Mouse (Mus musculus) bone marrow macrophage, adult 2 months (primary cell): ENCODE measurements around the gene Spsb1.

Experiments
- CTCF ChIP-seq: IDR thresholded peaks from 2 replicates; pipeline ENCODE4 v1.5.1; 2012; ENCODE audit warnings: low read depth, mild to moderate bottlenecking, low read length, moderate library complexity
- POLR2A ChIP-seq: IDR thresholded peaks from 2 replicates; pipeline ENCODE4 v1.6.1; 2012; ENCODE audit warnings: mild to moderate bottlenecking, low read depth, low read length, borderline replicate concordance

GRCm38 (mm10) chr4:149954893-149955439, at the start of gene Spsb1:
- TF ChIP-seq CTCF, result no peak
- TF ChIP-seq POLR2A, result peak; percentile 83; the same call in 1 of the 2 replicates
